Mouse (Mus musculus): ENCODE data around the gene Ablim2. TPM values are rescaled to one million over a fixed set of nuclear protein-coding genes. Genes with fewer than 3 reads are reported as not detected.

Gene Ablim2
- polyA plus RNA-seq, 1 experiment from 2014 or later: 0.18 TPM

- Histone ChIP-seq H3K27ac (ENCODE audit: low read depth, low read length) (no peak overlapping the region), H3K9me3 (ENCODE audit: control insufficient read depth, low read length) (no peaks in the 10 kb centered on the region), H3K4me2 (no peak overlapping the region), H3K9ac (ENCODE audit: low read depth, low read length) (no peak overlapping the region), H3K4me1 (replicated peaks; ENCODE audit: control insufficient read depth, insufficient read depth, low read length) (no peaks in the 10 kb centered on the region), H3K36me3 (ENCODE audit: control insufficient read depth, insufficient read depth, low read length) (no peaks in the 10 kb centered on the region), H3K27me3 (replicated peaks; ENCODE audit: control insufficient read depth, insufficient read depth, low read length) (no peaks in the 10 kb centered on the region), H3K4me3 (ENCODE audit: low read depth, low read length) (no peak overlapping the region)
- WGBS: 44% methylated on average over 1 of the region's 1 CpGs
- no peak for DNase-seq (ENCODE audit: low spot score)
- ATAC-seq (replicated peaks; ENCODE audit: low FRiP score): no peak
Observed at GRCm38 (mm10) chr5:35730552-35730951, 27.1 kb upstream of the Ablim2 start.

DNA sequence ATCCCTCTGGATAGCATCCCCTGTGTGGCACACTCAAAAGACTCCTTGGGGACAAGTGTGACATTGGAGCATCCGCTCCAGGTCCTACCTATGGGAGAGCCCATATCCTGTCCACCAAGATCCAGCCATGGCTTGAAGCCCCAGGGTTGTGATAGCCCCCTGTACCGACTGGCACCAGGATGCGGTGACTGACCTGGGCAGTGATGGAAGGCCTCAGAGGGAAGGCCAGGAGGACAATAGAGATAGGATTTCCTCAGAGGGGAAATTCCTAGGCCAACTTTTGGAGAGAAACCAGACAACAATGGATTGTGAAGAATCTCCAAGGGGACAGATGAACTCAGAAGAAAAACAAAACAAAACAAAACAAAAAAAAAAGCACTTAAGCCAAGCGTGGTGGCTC lies 26.7 kb upstream of the Ablim2 start:
- Histone ChIP-seq H3K36me3 (ENCODE audit: control insufficient read depth, insufficient read depth, low read length) (no peaks in the 10 kb centered on the region), H3K4me3 (ENCODE audit: low read depth, low read length) (no peak overlapping the region), H3K4me2 (no peak overlapping the region), H3K9ac (ENCODE audit: low read depth, low read length) (no peak overlapping the region), H3K4me1 (replicated peaks; ENCODE audit: control insufficient read depth, insufficient read depth, low read length) (no peaks in the 10 kb centered on the region), H3K27me3 (replicated peaks; ENCODE audit: control insufficient read depth, insufficient read depth, low read length) (no peaks in the 10 kb centered on the region), H3K9me3 (ENCODE audit: control insufficient read depth, low read length) (no peaks in the 10 kb centered on the region), H3K27ac (ENCODE audit: low read depth, low read length) (no peak overlapping the region)
- DNase-seq (ENCODE audit: low spot score) (no peak), ATAC-seq (replicated peaks; ENCODE audit: low FRiP score) (no peak)
- 69% methylated on average over 4 of the region's 4 CpGs for WGBS

GRCm38 (mm10) chr5:35733523-35733922 lies 24.2 kb upstream of the Ablim2 start:
- 69% methylated on average over 2 of the region's 2 CpGs for WGBS
- H3K27ac ChIP-seq (ENCODE audit: low read depth, low read length): no peak overlapping the region
- ATAC-seq (replicated peaks; ENCODE audit: low FRiP score) (no peak), DNase-seq (ENCODE audit: low spot score) (no peak)
- H3K9ac ChIP-seq (ENCODE audit: low read depth, low read length): no peak overlapping the region
- no peak overlapping the region for H3K4me3 ChIP-seq (ENCODE audit: low read depth, low read length)
- H3K9me3 ChIP-seq (ENCODE audit: control insufficient read depth, low read length): no peaks in the 10 kb centered on the region
- H3K36me3 ChIP-seq (ENCODE audit: control insufficient read depth, insufficient read depth, low read length): no peaks in the 10 kb centered on the region
- no peaks in the 10 kb centered on the region for H3K4me1 ChIP-seq (replicated peaks; ENCODE audit: control insufficient read depth, insufficient read depth, low read length)
- H3K27me3 ChIP-seq (replicated peaks; ENCODE audit: control insufficient read depth, insufficient read depth, low read length): no peaks in the 10 kb centered on the region
- H3K4me2 ChIP-seq: no peak overlapping the region

DNA sequence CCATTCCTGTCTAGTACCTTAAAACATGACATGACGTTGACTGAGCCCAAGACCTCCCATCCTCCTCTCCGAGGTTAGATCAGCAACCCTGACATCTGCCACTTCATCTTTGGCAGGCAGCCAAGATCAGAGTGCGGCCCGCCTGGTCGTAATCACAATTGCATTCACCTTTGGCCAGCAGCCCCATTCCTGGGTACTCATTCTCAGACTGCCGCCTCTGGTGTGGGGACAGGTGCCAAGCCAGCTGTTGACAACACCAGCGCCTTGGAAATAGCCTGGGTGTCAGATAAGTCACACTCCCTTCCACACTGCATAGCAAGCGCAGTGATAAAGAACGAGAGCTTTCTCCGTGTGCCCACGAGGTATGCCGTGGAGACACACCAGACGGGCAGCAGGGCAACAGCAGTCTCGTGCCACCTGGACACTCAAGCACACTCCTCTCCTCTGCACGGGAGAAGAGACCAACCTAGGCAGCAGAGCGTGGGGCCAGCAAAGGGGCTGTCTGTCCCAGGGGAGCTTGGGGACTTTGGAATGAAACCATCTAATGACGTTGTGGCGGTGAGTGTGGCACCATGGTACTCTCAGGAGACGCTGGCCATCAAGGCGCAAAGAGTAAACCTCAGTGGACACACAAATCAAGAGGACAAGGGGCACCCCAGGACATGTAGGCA lies 20.3 kb upstream of the Ablim2 start:
- no peak for DNase-seq (ENCODE audit: low spot score)
- Histone ChIP-seq H3K4me2 (no peak overlapping the region), H3K4me3 (ENCODE audit: low read depth, low read length) (no peak overlapping the region), H3K36me3 (ENCODE audit: control insufficient read depth, insufficient read depth, low read length) (no peaks in the 10 kb centered on the region), H3K9ac (ENCODE audit: low read depth, low read length) (no peak overlapping the region), H3K9me3 (ENCODE audit: control insufficient read depth, low read length) (no peaks in the 10 kb centered on the region), H3K27me3 (replicated peaks; ENCODE audit: control insufficient read depth, insufficient read depth, low read length) (peaks cover 17% of the 10 kb centered on the region), H3K27ac (ENCODE audit: low read depth, low read length) (no peak overlapping the region), H3K4me1 (replicated peaks; ENCODE audit: control insufficient read depth, insufficient read depth, low read length) (peaks cover 13% of the 10 kb centered on the region)
- no peak for ATAC-seq (replicated peaks; ENCODE audit: low FRiP score)
- WGBS: 80% methylated on average over 20 of the region's 20 CpGs

- whole genome bisulfite sequencing: 78% methylated on average over 2 of the region's 2 CpGs
- H3K9me3 ChIP-seq (ENCODE audit: control insufficient read depth, low read length): no peaks in the 10 kb centered on the region
- H3K36me3 ChIP-seq (ENCODE audit: control insufficient read depth, insufficient read depth, low read length): no peaks in the 10 kb centered on the region
- peaks cover 17% of the 10 kb centered on the region for H3K27me3 ChIP-seq (replicated peaks; ENCODE audit: control insufficient read depth, insufficient read depth, low read length)
- DNase-seq (ENCODE audit: low spot score) (no peak), ATAC-seq (replicated peaks; ENCODE audit: low FRiP score) (no peak)
- H3K27ac ChIP-seq (ENCODE audit: low read depth, low read length): no peak overlapping the region
- peaks cover 13% of the 10 kb centered on the region for H3K4me1 ChIP-seq (replicated peaks; ENCODE audit: control insufficient read depth, insufficient read depth, low read length)
- no peak overlapping the region for H3K4me2 ChIP-seq
- H3K4me3 ChIP-seq (ENCODE audit: low read depth, low read length): no peak overlapping the region
- H3K9ac ChIP-seq (ENCODE audit: low read depth, low read length): no peak overlapping the region
Observed at GRCm38 (mm10) chr5:35739005-35739404, 18.7 kb upstream of the Ablim2 start.

- Histone ChIP-seq H3K9me3 (ENCODE audit: control insufficient read depth, low read length) (no peaks in the 10 kb centered on the region), H3K9ac (ENCODE audit: low read depth, low read length) (no peak within 1 kb of the TSS), H3K27ac (ENCODE audit: low read depth, low read length) (no peak within 1 kb of the TSS), H3K4me3 (ENCODE audit: low read depth, low read length) (no peak within 1 kb of the TSS), H3K4me2 (no peak within 1 kb of the TSS), H3K4me1 (replicated peaks; ENCODE audit: control insufficient read depth, insufficient read depth, low read length) (peaks cover 13% of the 10 kb centered on the region), H3K27me3 (replicated peaks; ENCODE audit: control insufficient read depth, insufficient read depth, low read length) (peaks cover 17% of the 10 kb centered on the region), H3K36me3 (ENCODE audit: control insufficient read depth, insufficient read depth, low read length) (no peaks in the 10 kb centered on the region)
- ATAC-seq (replicated peaks; ENCODE audit: low FRiP score) (no peak), DNase-seq (ENCODE audit: low spot score) (no peak)
- WGBS: 27% methylated on average over 10 of the region's 10 CpGs
Observed at GRCm38 (mm10) chr5:35739536-35740278, 18.0 kb upstream of the Ablim2 start, which contains the start of gene Sh3tc1. Gene Sh3tc1, minus strand, starts transcription at chr5:35739987.

GRCm38 (mm10) chr5:35740716-35741115 lies 17.0 kb upstream of the Ablim2 start:
- Histone ChIP-seq H3K36me3 (ENCODE audit: control insufficient read depth, insufficient read depth, low read length) (no peaks in the 10 kb centered on the region), H3K27ac (ENCODE audit: low read depth, low read length) (no peak overlapping the region), H3K4me2 (no peak overlapping the region), H3K9me3 (ENCODE audit: control insufficient read depth, low read length) (no peaks in the 10 kb centered on the region), H3K4me3 (ENCODE audit: low read depth, low read length) (no peak overlapping the region), H3K27me3 (replicated peaks; ENCODE audit: control insufficient read depth, insufficient read depth, low read length) (peaks cover 17% of the 10 kb centered on the region), H3K9ac (ENCODE audit: low read depth, low read length) (no peak overlapping the region), H3K4me1 (replicated peaks; ENCODE audit: control insufficient read depth, insufficient read depth, low read length) (peaks cover 13% of the 10 kb centered on the region)
- WGBS: 8% methylated on average over 10 of the region's 10 CpGs
- no peak for DNase-seq (ENCODE audit: low spot score)
- no peak for ATAC-seq (replicated peaks; ENCODE audit: low FRiP score)

DNA sequence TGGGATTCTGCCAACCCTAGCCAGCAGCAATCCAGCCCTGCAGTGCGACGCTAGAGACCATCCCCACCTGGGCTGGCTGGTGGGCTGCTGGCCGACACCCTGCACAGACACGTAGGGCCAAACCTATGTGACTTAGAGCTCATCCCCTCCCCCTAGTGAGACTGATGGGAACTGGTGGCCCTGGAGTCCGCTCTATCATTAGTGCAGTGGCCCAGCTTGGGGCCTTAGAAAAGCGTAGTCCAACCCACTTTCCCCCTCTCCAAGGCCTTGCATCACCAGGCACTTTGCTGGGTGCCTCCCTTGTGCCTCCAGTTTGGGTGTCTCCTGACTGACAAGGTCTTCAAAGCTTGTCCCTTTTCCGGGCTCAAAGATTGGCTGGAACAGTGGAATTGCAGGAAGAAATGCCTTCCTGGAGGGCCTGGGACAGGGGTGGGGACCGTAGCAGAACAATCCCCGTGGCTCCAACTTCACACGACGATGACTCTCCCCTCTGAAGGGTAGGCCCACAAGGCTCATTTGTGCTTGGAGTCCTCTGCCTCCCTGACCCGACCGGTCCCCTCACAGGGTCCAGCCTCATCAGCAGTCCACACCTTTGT lies 16.4 kb upstream of the Ablim2 start:
- H3K27ac ChIP-seq (ENCODE audit: low read depth, low read length): no peak overlapping the region
- peaks cover 17% of the 10 kb centered on the region for H3K27me3 ChIP-seq (replicated peaks; ENCODE audit: control insufficient read depth, insufficient read depth, low read length)
- no peaks in the 10 kb centered on the region for H3K36me3 ChIP-seq (ENCODE audit: control insufficient read depth, insufficient read depth, low read length)
- ATAC-seq (replicated peaks; ENCODE audit: low FRiP score): no peak
- no peak overlapping the region for H3K4me3 ChIP-seq (ENCODE audit: low read depth, low read length)
- no peak for DNase-seq (ENCODE audit: low spot score)
- 48% methylated on average over 13 of the region's 13 CpGs for WGBS
- no peak overlapping the region for H3K9ac ChIP-seq (ENCODE audit: low read depth, low read length)
- peaks cover 13% of the 10 kb centered on the region for H3K4me1 ChIP-seq (replicated peaks; ENCODE audit: control insufficient read depth, insufficient read depth, low read length)
- no peak overlapping the region for H3K4me2 ChIP-seq
- no peaks in the 10 kb centered on the region for H3K9me3 ChIP-seq (ENCODE audit: control insufficient read depth, low read length)

Data from liver, embryonic 11.5 days (tissue).